Mouse (Mus musculus): ENCODE data around the gene Ddx19a. TPM values are rescaled to one million over a fixed set of nuclear protein-coding genes. Genes with fewer than 3 reads are reported as not detected.
A peak's percentile ranks its signal among the peaks of the same experiment; 100 is the strongest.

Gene Ddx19a
- total and polyA plus RNA-seq, 3 experiments = 23.1 to 107 (median 28.8) TPM

GRCm38 (mm10) chr8:110941453-110941948 is 56.1 kb downstream of the Ddx19a start:
- in situ Hi-C loops (cut with MboI; ENCODE audit: low pct_ligation_motif_present, low pct_unique_long_range_greater_than_20kb, low sequenced_read_pairs) = no loop called here
- Histone ChIP-seq H3K4me2 (ENCODE audit: insufficient read depth, low read depth, poor library complexity, severe bottlenecking) (peak overlapping the region; percentile 57), H3K36me3 (replicated peaks in 1 of 2; ENCODE audit: control insufficient read depth in 1 of 2, insufficient read depth in 1 of 2, low read length in 1 of 2) (peaks cover under 1 to 65% of the 10 kb centered on the region in 2 experiments)

GRCm38 (mm10) chr8:110940682-110941452 is 56.7 kb downstream of the Ddx19a start:
- H3K79me2 ChIP-seq (replicated peaks; ENCODE audit: control insufficient read depth, extremely low read depth, insufficient read depth, poor library complexity, severe bottlenecking) = peaks cover 37% of the 10 kb centered on the region
- peaks cover 0 to 66% of the 10 kb centered on the region in 2 experiments for H3K36me3 ChIP-seq (replicated peaks in 1 of 2; ENCODE audit: control insufficient read depth in 1 of 2, insufficient read depth in 1 of 2, low read length in 1 of 2)
- no peak overlapping the region for H3K4me3 ChIP-seq (replicated peaks in 1 of 3; ENCODE audit: low read depth in 2 of 3, low read length in 2 of 3, poor library complexity in 1 of 3)
- TF ChIP-seq JUN (IDR thresholded peaks at IDR 0.05; ENCODE audit: insufficient read depth, low read depth, low read length) (no peak), POLR2A (IDR thresholded peaks at IDR 0.05; ENCODE audit: low read depth, low read length) (no peak), CTCF (conservative IDR thresholded peaks at IDR 0.05 in 1 of 2, IDR thresholded peaks at IDR 0.05 in 1 of 2; ENCODE audit: low read depth in 2 of 2, low read length in 2 of 2) (no peak), TBP (conservative IDR thresholded peaks at IDR 0.05; ENCODE audit: low read depth, low read length) (no peak), PAX5 (IDR thresholded peaks at IDR 0.05; ENCODE audit: low read length) (no peak), CHD2 (IDR thresholded peaks at IDR 0.05; ENCODE audit: low read length) (no peak), TCF12 (IDR thresholded peaks at IDR 0.05; ENCODE audit: low read depth, low read length) (no peak), MAFK (IDR thresholded peaks at IDR 0.05; ENCODE audit: insufficient replicate concordance, low read length) (no peak), EP300 (IDR thresholded peaks at IDR 0.05; ENCODE audit: low read length) (no peak), ELF1 (IDR thresholded peaks at IDR 0.05; ENCODE audit: low read depth, low read length) (no peak)
- in situ Hi-C loops (cut with MboI; ENCODE audit: low pct_ligation_motif_present, low pct_unique_long_range_greater_than_20kb, low sequenced_read_pairs) = no loop called here
- no peak overlapping the region; the same call in 1 of the 2 replicates for H3K9ac ChIP-seq (ENCODE audit: insufficient read depth, low read depth)
- H3K4me2 ChIP-seq (ENCODE audit: insufficient read depth, low read depth, poor library complexity, severe bottlenecking) = peak overlapping the region; percentile 57; the same call in 1 of the 2 replicates
- no peaks in the 10 kb centered on the region for H3K27me3 ChIP-seq (replicated peaks)
- H3K9me3 ChIP-seq (replicated peaks; ENCODE audit: low read length) = no peaks in the 10 kb centered on the region
- dilution Hi-C loops (cut with MboI; ENCODE audit: extremely low pct_ligation_motif_present, extremely low pct_unique_long_range_greater_than_20kb, low sequenced_read_pairs) = no loop called here
- no peak for DNase-seq (ENCODE audit: extremely low read depth)
- H3K27ac ChIP-seq (ENCODE audit: insufficient read depth, low read depth) = peak overlapping the region; percentile 77
- peaks cover 27 to 95% of the 10 kb centered on the region in 2 experiments for H3K4me1 ChIP-seq (ENCODE audit: control insufficient read depth in 1 of 2, insufficient read depth in 2 of 2)

More at GRCm38 (mm10) chr8:110941453-110941948, 56.1 kb downstream of the Ddx19a start:
- H3K4me1 ChIP-seq (ENCODE audit: control insufficient read depth in 1 of 2, insufficient read depth in 2 of 2) = peaks cover 27 to 92% of the 10 kb centered on the region in 2 experiments
- H3K79me2 ChIP-seq (replicated peaks; ENCODE audit: control insufficient read depth, extremely low read depth, insufficient read depth, poor library complexity, severe bottlenecking) = peaks cover 30% of the 10 kb centered on the region
- H3K4me3 ChIP-seq (replicated peaks in 1 of 3; ENCODE audit: low read depth in 2 of 3, low read length in 2 of 3, poor library complexity in 1 of 3) = no peak overlapping the region
- H3K9me3 ChIP-seq (replicated peaks; ENCODE audit: low read length) = no peaks in the 10 kb centered on the region
- no peak overlapping the region; the same call in 1 of the 2 replicates for H3K9ac ChIP-seq (ENCODE audit: insufficient read depth, low read depth)
- DNase-seq (ENCODE audit: extremely low read depth) = peak; percentile 72
- no peak for TF ChIP-seq TBP (conservative IDR thresholded peaks at IDR 0.05; ENCODE audit: low read depth, low read length)
- peak; percentile 47 for TF ChIP-seq JUN (IDR thresholded peaks at IDR 0.05; ENCODE audit: insufficient read depth, low read depth, low read length)
- peak; percentile 77; the same call in 1 of the 2 replicates for TF ChIP-seq EP300 (IDR thresholded peaks at IDR 0.05; ENCODE audit: low read length)
- no peak for TF ChIP-seq HCFC1 (IDR thresholded peaks at IDR 0.05; ENCODE audit: low read depth, low read length)
- TF ChIP-seq MAZ (IDR thresholded peaks at IDR 0.05; ENCODE audit: low read depth, low read length) = no peak
- no peak for TF ChIP-seq MXI1 (IDR thresholded peaks at IDR 0.05; ENCODE audit: low read depth, low read length)
- peak; percentile 22; the same call in 1 of the 2 replicates for TF ChIP-seq ZMIZ1 (IDR thresholded peaks at IDR 0.05; ENCODE audit: low read depth, low read length)
- no peak for TF ChIP-seq SIN3A (IDR thresholded peaks at IDR 0.05; ENCODE audit: low read length)
- no peak for TF ChIP-seq JUND (conservative IDR thresholded peaks at IDR 0.05; ENCODE audit: low read depth, low read length)
- TF ChIP-seq KAT2A (IDR thresholded peaks at IDR 0.05; ENCODE audit: insufficient replicate concordance, low read length) = no peak
- TF ChIP-seq BHLHE40 (IDR thresholded peaks at IDR 0.05; ENCODE audit: low read depth, low read length) = peak; percentile 64
- TF ChIP-seq CHD1 (IDR thresholded peaks at IDR 0.05; ENCODE audit: low read depth, low read length) = no peak
- 0 out of 2 replicates have a peak, but pooled peaks have one; percentile 13 for TF ChIP-seq NELFE (IDR thresholded peaks at IDR 0.05; ENCODE audit: low read depth, low read length)
- TF ChIP-seq RAD21 (IDR thresholded peaks at IDR 0.05; ENCODE audit: low read depth, low read length) = no peak; the same call in 1 of the 2 replicates
- TF ChIP-seq MAFK (IDR thresholded peaks at IDR 0.05; ENCODE audit: insufficient replicate concordance, low read length) = no peak
- peak; percentile 42; the same call in 1 of the 2 replicates for TF ChIP-seq TCF12 (IDR thresholded peaks at IDR 0.05; ENCODE audit: low read depth, low read length)
- TF ChIP-seq POLR2AphosphoS2 (IDR thresholded peaks at IDR 0.05; ENCODE audit: low read depth, low read length) = no peak
- no peak for TF ChIP-seq NRF1 (IDR thresholded peaks at IDR 0.05; ENCODE audit: low read depth, low read length)
- TF ChIP-seq RCOR1 (conservative IDR thresholded peaks at IDR 0.05; ENCODE audit: low read depth, low read length) = no peak
- TF ChIP-seq ETS1 (conservative IDR thresholded peaks at IDR 0.05; ENCODE audit: low read depth, low read length) = peak; percentile 73
- no peak for TF ChIP-seq SMC3 (IDR thresholded peaks at IDR 0.05; ENCODE audit: low read depth, low read length)
- no peak for TF ChIP-seq E2F4 (IDR thresholded peaks at IDR 0.05; ENCODE audit: insufficient replicate concordance, low read depth, low read length)
- TF ChIP-seq GABPA (IDR thresholded peaks at IDR 0.05; ENCODE audit: insufficient replicate concordance, low read depth, low read length) = no peak
- TF ChIP-seq CTCF (conservative IDR thresholded peaks at IDR 0.05 in 1 of 2, IDR thresholded peaks at IDR 0.05 in 1 of 2; ENCODE audit: low read depth in 2 of 2, low read length in 2 of 2) = no peak
- TF ChIP-seq POLR2A (IDR thresholded peaks at IDR 0.05; ENCODE audit: low read depth, low read length) = peak; percentile 26; the same call in 1 of the 2 replicates
- TF ChIP-seq ZC3H11A (IDR thresholded peaks at IDR 0.05; ENCODE audit: low read depth, low read length) = no peak
- peak; percentile 53; the same call in 1 of the 2 replicates for TF ChIP-seq MYC (IDR thresholded peaks at IDR 0.05; ENCODE audit: low read depth, low read length)
- TF ChIP-seq ZNF384 (IDR thresholded peaks at IDR 0.05; ENCODE audit: low read depth, low read length) = peak; percentile 36; the same call in 1 of the 2 replicates
- no peak for TF ChIP-seq ZKSCAN1 (IDR thresholded peaks at IDR 0.05; ENCODE audit: borderline replicate concordance, low read depth, low read length)
- TF ChIP-seq PAX5 (IDR thresholded peaks at IDR 0.05; ENCODE audit: low read length) = peak; percentile 39; the same call in 1 of the 2 replicates
- TF ChIP-seq ELF1 (IDR thresholded peaks at IDR 0.05; ENCODE audit: low read depth, low read length) = no peak
- no peak for TF ChIP-seq USF1 (IDR thresholded peaks at IDR 0.05; ENCODE audit: low read depth, low read length)
- TF ChIP-seq UBTF (IDR thresholded peaks at IDR 0.05; ENCODE audit: low read depth, low read length) = no peak
- TF ChIP-seq MAX (IDR thresholded peaks at IDR 0.05; ENCODE audit: low read length) = no peak
- peak; percentile 56; the same call in 1 of the 2 replicates for TF ChIP-seq MEF2A (IDR thresholded peaks at IDR 0.05; ENCODE audit: borderline replicate concordance, low read depth, low read length)
- TF ChIP-seq IRF4 (IDR thresholded peaks at IDR 0.05; ENCODE audit: low read depth, low read length) = peak; percentile 89
- no peak for TF ChIP-seq CHD2 (IDR thresholded peaks at IDR 0.05; ENCODE audit: low read length)
- no peak for TF ChIP-seq USF2 (conservative IDR thresholded peaks at IDR 0.05; ENCODE audit: low read depth, low read length)
- dilution Hi-C loops (cut with MboI; ENCODE audit: extremely low pct_ligation_motif_present, extremely low pct_unique_long_range_greater_than_20kb, low sequenced_read_pairs) = no loop called here
- H3K27me3 ChIP-seq (replicated peaks) = no peaks in the 10 kb centered on the region
- H3K27ac ChIP-seq (ENCODE audit: insufficient read depth, low read depth) = peak overlapping the region; percentile 77

Measured in CH12.LX (cell line).